Mouse (Mus musculus): ENCODE data around the gene Atp6ap2.

GRCm38 (mm10) chrX:12583261-12583660 is 4.3 kb upstream of the Atp6ap2 start:
- no peak for TF ChIP-seq POLR2A (IDR thresholded peaks at IDR 0.05; ENCODE audit: low read depth, low read length)
- TF ChIP-seq CTCF (conservative IDR thresholded peaks at IDR 0.05; ENCODE audit: insufficient read depth, insufficient read length, low read depth, low read length) = no peak
